8 mouse cellular contexts compared by ENCODE assay signal in genomic region chr6:125313546-125314230, GRCm38 (mm10). TPM values are rescaled to one million over a fixed set of nuclear protein-coding genes. Genes with fewer than 3 reads are reported as not detected.
DNase-seq lines count a peak whose midpoint lies in the region; ATAC-seq and TF ChIP-seq lines count a peak whose summit lies in the region.

Gene Ltbr (minus strand): TSS chr6:125313885.

- peaks cover 18% of the 10 kb centered on the region for H3K79me2 ChIP-seq in C2C12 (ENCODE audit: control insufficient read depth, insufficient read depth)

- peak; percentile 82 for ATAC-seq in heart, embryonic 14.5 days (ENCODE audit: insufficient number of reproducible peaks, insufficient read depth, low FRiP score, low read depth)
- peak; percentile 91 for ATAC-seq in lung, embryonic 14.5 days (ENCODE audit: insufficient read depth)
- peak; percentile 59; the same call in 1 of the 2 replicates for ATAC-seq in neural tube, embryonic 15.5 days (ENCODE audit: low FRiP score)

- no peak for TF ChIP-seq CTCF in C2C12 (IDR thresholded peaks at IDR 0.05; ENCODE audit: control insufficient read depth, insufficient read depth, insufficient read length)
- TF ChIP-seq CTCF in bone marrow, adult 2 months (IDR thresholded peaks at IDR 0.05; ENCODE audit: control insufficient read depth, insufficient read depth, low read length) = no peak
- no peak for TF ChIP-seq CTCF in lung, embryonic 14.5 days (IDR thresholded peaks at IDR 0.05; ENCODE audit: low read depth)

- H3K4me3 ChIP-seq in C2C12 (ENCODE audit: insufficient read depth, poor library complexity, severe bottlenecking) = peak within 1 kb of the TSS; percentile 56
- peak within 1 kb of the TSS; percentile 83 for H3K4me3 ChIP-seq in bone marrow, adult 2 months (replicated peaks; ENCODE audit: control insufficient read depth, low read depth, low read length)
- peak within 1 kb of the TSS; percentile 62 to 68 for H3K4me3 ChIP-seq in heart, embryonic 14.5 days (ENCODE audit: control insufficient read depth in 1 of 2, insufficient read depth in 1 of 2, low read depth in 1 of 2, low read length in 2 of 2)
- H3K4me3 ChIP-seq in lung, embryonic 14.5 days (ENCODE audit: low read depth, low read length) = peak within 1 kb of the TSS; percentile 70
- peak within 1 kb of the TSS; percentile 36 for H3K4me3 ChIP-seq in neural tube, embryonic 15.5 days (replicated peaks)

- peak within 1 kb of the TSS; percentile 94 for H3K9ac ChIP-seq in heart, embryonic 14.5 days (ENCODE audit: low read length)
- peak within 1 kb of the TSS; percentile 90 for H3K9ac ChIP-seq in lung, embryonic 14.5 days
- H3K9ac ChIP-seq in neural tube, embryonic 15.5 days (replicated peaks) = peak within 1 kb of the TSS; percentile 44

- no peaks in the 10 kb centered on the region; the same call in 1 of the 2 replicates for H3K4me1 ChIP-seq in bone marrow, adult 2 months (ENCODE audit: control insufficient read depth, insufficient read depth, low read length)
- H3K4me1 ChIP-seq in heart, embryonic 14.5 days (ENCODE audit: control insufficient read depth in 2 of 2, insufficient read depth in 2 of 2, low read length in 2 of 2) = peaks cover 24 to 32% of the 10 kb centered on the region in 2 experiments
- peaks cover 17% of the 10 kb centered on the region for H3K4me1 ChIP-seq in lung, embryonic 14.5 days (ENCODE audit: insufficient read depth)
- peaks cover 19% of the 10 kb centered on the region for H3K4me1 ChIP-seq in neural tube, embryonic 15.5 days

- H3ac ChIP-seq in C2C12 (ENCODE audit: control insufficient read depth, insufficient read length, low read depth) = peak within 1 kb of the TSS; percentile 94

- 2% methylated on average over 45 of the region's 46 CpGs for WGBS in bone marrow, adult 2 months
- 1% methylated on average over 44 of the region's 46 CpGs for WGBS in heart, embryonic 14.5 days
- 1% methylated on average over 40 of the region's 46 CpGs for WGBS in lung, embryonic 14.5 days
- 3% methylated on average over 43 of the region's 46 CpGs for WGBS in neural tube, embryonic 15.5 days

- peak within 1 kb of the TSS; percentile 74 for H3K4me2 ChIP-seq in heart, embryonic 14.5 days (ENCODE audit: low read length)
- peak within 1 kb of the TSS; percentile 76 for H3K4me2 ChIP-seq in lung, embryonic 14.5 days
- H3K4me2 ChIP-seq in neural tube, embryonic 15.5 days = peak within 1 kb of the TSS; percentile 51

- H3K36me3 ChIP-seq in C2C12 (ENCODE audit: control insufficient read depth, insufficient read depth) = peaks cover 27% of the 10 kb centered on the region
- peaks cover 31% of the 10 kb centered on the region for H3K36me3 ChIP-seq in heart, embryonic 14.5 days (ENCODE audit: control insufficient read depth, insufficient read depth, low read length)
- peaks cover 30% of the 10 kb centered on the region for H3K36me3 ChIP-seq in lung, embryonic 14.5 days (ENCODE audit: insufficient read depth)
- H3K36me3 ChIP-seq in neural tube, embryonic 15.5 days = no peaks in the 10 kb centered on the region

- H3K27me3 ChIP-seq in C2C12 (ENCODE audit: control insufficient read depth, insufficient read depth, insufficient read length) = no peaks in the 10 kb centered on the region
- H3K27me3 ChIP-seq in heart, embryonic 14.5 days (ENCODE audit: control insufficient read depth, insufficient read depth, low read length) = no peaks in the 10 kb centered on the region
- H3K27me3 ChIP-seq in lung, embryonic 14.5 days (ENCODE audit: insufficient read depth, low read length) = no peaks in the 10 kb centered on the region
- H3K27me3 ChIP-seq in neural tube, embryonic 15.5 days (replicated peaks) = no peaks in the 10 kb centered on the region; the same call in 1 of the 2 replicates

- H3K9me3 ChIP-seq in heart, embryonic 14.5 days (ENCODE audit: control insufficient read depth, low read length) = no peaks in the 10 kb centered on the region
- no peaks in the 10 kb centered on the region for H3K9me3 ChIP-seq in lung, embryonic 14.5 days (ENCODE audit: low read depth, low read length)
- H3K9me3 ChIP-seq in neural tube, embryonic 15.5 days (replicated peaks) = no peaks in the 10 kb centered on the region

- peaks cover 6% of the 10 kb centered on the region for H3K79me3 ChIP-seq in C2C12 (ENCODE audit: low read depth)

- peak; percentile 71 for DNase-seq in fibroblast of lung, adult 2 months (ENCODE audit: low read depth)
- DNase-seq in kidney, postnatal 10 days = peak; percentile 97
- DNase-seq in lung, embryonic 14.5 days = peak; percentile 89
- peak; percentile 75 for DNase-seq in testis, postnatal 14 days (ENCODE audit: low spot score)

- peak; percentile 8; the same call in 1 of the 2 replicates for TF ChIP-seq POLR2A in bone marrow, adult 2 months (IDR thresholded peaks at IDR 0.05; ENCODE audit: borderline replicate concordance, control insufficient read depth, low read depth, low read length)

- H3K27ac ChIP-seq in bone marrow, adult 2 months (ENCODE audit: control insufficient read depth, insufficient read depth, low read depth, low read length, poor library complexity) = peak within 1 kb of the TSS; percentile 68
- H3K27ac ChIP-seq in heart, embryonic 14.5 days (replicated peaks in 1 of 2; ENCODE audit: control insufficient read depth in 1 of 2, insufficient read depth in 1 of 2, low read depth in 2 of 2, low read length in 2 of 2) = peak within 1 kb of the TSS; percentile 46 to 73
- H3K27ac ChIP-seq in lung, embryonic 14.5 days (ENCODE audit: low read depth) = peak within 1 kb of the TSS; percentile 75
- H3K27ac ChIP-seq in neural tube, embryonic 15.5 days (replicated peaks) = no peak within 1 kb of the TSS

TF ChIP-seq in C2C12, 6 proteins besides CTCF, POLR2A, EP300 and RAD21:
- TF ChIP-seq CEBPB (IDR thresholded peaks at IDR 0.05; ENCODE audit: low read depth) = peak; percentile 73
- TF ChIP-seq FOSL1 (IDR thresholded peaks at IDR 0.05; ENCODE audit: insufficient read depth, low read length, poor library complexity, severe bottlenecking) = no peak
- TF ChIP-seq USF1 (IDR thresholded peaks at IDR 0.05; ENCODE audit: low read depth) = no peak
- TF ChIP-seq MYOG (IDR thresholded peaks at IDR 0.05; ENCODE audit: control insufficient read depth, extremely low read depth, insufficient read length) = no peak
- peak; percentile 74 for TF ChIP-seq MAX (IDR thresholded peaks at IDR 0.05)
- no peak for TF ChIP-seq MYOD1 (IDR thresholded peaks at IDR 0.05; ENCODE audit: control insufficient read depth, insufficient read length, low read depth)
TF ChIP-seq in C2C12: peak in this region for 2.

RNA-seq across cellular contexts. Expression of gene Ltbr, which starts in this region (rescaled TPM):
- 83.0 TPM for polyA plus RNA-seq in C2C12 (2012; fragmentation: generic; extraction: Trizol)
- 12.4 and 23.2 TPM in 2 replicates for polyA plus RNA-seq in bone marrow, adult 2 months (2011; ENCODE audit: insufficient read depth, insufficient read length, low replicate concordance, missing spikeins)
- 38.5 and 41.5 TPM in 2 replicates for polyA plus RNA-seq in heart, embryonic 14.5 days (2014; fragmentation: Nextera tagmentation; extraction: Ambion mirVana)
- 73.7 and 81.7 TPM in 2 replicates for polyA plus RNA-seq in lung, embryonic 14.5 days (2014; fragmentation: Nextera tagmentation; extraction: Ambion mirVana)
- 19.5 and 28.1 TPM in 2 replicates for polyA plus RNA-seq in neural tube, embryonic 15.5 days (2015; fragmentation: Nextera tagmentation; extraction: Ambion mirVana)

Comparison
In these comparisons a context has a peak if more than half of its experiments do, and no peak if none do; other contexts are left out.
1. H3K9ac ChIP-seq: peak in every context shown above with its lines; median percentile 94 in heart, embryonic 14.5 days; 90 in lung, embryonic 14.5 days; 44 in neural tube, embryonic 15.5 days.